Mouse (Mus musculus) T-helper 17 cell (primary cell): Measurements from ENCODE around the gene Il1rl1.

Experiments
- in situ Hi-C, 2 experiments: fragments of 300-600 bp; cut with MboI, MseI; formaldehyde crosslinking; loops; 1 replicate in 1 of 2; 2 replicates in 1 of 2; pipeline ENCODE4 v1.15.1; 2025; ENCODE audit warnings: high pct_unique_total_duplicates in 2 of 2

Gene Il1rl1

DNA sequence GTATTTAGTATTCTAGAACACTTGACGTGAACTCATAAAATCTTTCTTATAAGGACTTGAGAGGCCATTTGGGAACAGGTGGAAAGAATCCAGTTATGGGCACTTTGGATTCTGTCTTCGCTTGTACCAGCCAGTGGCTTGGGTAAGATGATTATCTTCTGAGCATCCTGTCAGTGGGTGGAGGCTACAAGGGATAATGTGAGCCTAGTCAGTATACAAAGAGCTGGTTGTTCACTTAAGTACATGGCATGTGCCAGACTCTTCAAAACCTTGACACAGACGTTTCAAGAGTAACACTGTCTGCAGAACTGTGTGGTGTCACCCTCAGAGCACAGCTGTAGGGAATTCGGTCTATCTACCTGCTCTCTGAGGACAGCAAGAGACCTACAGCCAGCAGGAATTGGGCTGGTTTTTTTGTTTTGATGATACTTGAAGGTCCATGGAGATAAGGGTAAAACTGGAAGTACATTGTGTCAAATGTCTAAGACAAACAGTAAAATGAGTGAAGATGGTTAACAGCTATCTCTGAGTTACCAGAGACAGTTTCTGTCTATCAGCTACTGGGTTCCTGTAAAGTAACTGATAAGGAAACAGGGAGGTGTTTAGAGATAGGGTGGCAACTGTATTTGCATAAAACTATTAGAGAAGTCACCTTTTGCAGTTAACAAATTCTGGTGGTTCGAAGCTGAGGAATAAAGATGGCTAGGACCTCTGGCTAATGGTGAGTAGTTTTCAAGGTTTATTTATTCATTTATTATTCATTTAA is at the start of gene Il1rl1:
TSS of gene Il1rl1 (plus strand) at position 661 of the 766 bp plus-strand sequence.
- in situ Hi-C loops = no loop called here

DNA sequence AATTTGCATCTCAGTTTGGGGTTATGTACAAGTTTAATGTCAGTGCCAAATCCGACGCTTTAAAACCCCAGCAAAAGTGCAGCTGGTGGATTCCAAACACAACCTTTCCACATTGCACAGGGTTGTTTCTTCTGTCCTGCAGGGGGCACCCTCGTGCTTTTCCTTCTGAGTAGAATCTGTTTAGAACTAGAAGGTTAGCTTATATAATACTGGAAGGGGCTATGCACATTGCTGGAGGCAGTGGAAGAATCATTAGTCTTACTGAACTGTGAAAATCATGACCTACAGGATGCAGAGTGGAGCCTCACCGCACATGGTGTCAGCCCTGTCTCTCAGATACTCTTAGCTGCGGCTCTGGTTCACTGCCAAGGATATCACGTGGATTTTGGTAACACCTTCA is 49.3 kb upstream of the Il1rl1 start:
- in situ Hi-C loops = loop anchor here (5.0 to 10.0 kb wide), 4 partner anchors 87 to 1715 kb away; partner anchors contain the start of genes Il18r1 (in 2 of the 2) and Aff3 (in 1 of the 2)

DNA sequence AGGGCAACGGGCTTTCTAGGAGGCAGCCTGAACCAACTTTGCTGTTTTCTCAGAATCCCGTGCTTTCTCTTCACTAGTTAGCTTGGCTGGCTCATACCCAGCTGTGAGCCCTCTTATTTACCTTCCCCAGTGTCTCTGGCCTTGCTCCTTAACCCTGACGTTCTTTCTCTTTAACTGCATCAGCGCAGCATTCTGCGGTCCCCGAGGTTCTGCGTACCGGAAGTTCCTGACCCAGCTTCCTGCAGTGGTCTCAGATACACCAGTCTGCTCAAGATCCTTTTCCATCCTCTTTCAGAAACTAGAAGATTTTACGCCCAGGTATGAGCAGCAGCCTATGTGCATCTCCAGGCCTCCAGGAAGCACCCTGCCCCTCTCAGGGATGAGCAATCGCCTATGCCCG is 48.4 kb upstream of the Il1rl1 start:
- in situ Hi-C loops = loop anchor here (5.0 to 10.0 kb wide), 4 partner anchors 86 to 1716 kb away; partner anchors contain the start of genes Il18r1 (in 2 of the 2) and Aff3 (in 1 of the 2)

DNA sequence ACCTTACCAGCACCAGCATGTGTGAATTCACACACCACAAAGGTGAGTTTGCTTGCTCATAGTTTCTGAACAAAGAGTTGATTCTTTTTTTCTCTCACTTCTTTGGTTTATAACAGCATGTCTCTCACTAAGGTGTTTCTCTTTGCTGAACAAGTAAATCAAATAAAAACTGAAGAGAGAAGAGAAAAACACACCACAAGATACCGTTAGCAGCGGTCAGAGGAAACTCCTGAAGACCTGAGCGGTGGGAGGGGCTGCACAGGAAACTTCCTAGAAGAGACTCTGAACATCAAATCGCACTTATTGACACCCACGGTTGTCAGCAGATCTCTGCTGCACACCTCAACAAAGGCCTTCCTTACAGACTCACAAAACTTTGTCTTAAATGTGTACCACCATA is 46.5 kb upstream of the Il1rl1 start:
- in situ Hi-C loops = loop anchor here (5.0 to 10.0 kb wide), 4 partner anchors 84 to 1718 kb away; partner anchors contain the start of genes Il18r1 (in 2 of the 2) and Aff3 (in 1 of the 2)

DNA sequence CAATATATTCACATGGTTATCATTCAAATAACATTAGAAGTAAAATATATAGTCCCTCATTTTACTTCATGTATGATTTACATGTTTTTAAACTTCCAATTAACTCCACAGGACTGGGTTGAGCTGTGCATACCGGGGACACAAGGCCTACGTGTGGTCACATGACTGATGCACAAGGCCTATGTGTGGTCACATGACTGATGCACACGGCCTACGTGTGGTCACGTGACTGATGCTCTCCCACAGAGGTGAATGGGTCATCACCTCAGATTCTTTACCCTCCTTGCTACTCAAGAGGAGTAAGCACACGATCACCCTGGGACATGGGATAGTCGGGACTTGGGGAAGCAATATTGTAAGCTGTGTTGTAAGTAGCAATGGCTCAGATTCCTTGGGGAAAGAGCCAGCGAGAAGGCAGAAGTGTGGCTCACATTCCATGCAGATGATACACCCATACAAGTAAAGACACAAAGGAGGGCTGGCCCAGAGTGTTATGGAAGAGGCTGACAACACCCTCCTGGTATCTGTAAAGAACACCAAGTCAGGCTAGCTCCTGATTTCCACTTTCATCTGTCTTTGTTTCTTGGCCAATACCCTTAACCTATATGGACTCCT is 44.3 kb upstream of the Il1rl1 start:
- in situ Hi-C loops = loop anchor here (5.0 to 10.0 kb wide), 4 partner anchors 82 to 1720 kb away; partner anchors contain the start of genes Il18r1 (in 2 of the 2) and Aff3 (in 1 of the 2)

DNA sequence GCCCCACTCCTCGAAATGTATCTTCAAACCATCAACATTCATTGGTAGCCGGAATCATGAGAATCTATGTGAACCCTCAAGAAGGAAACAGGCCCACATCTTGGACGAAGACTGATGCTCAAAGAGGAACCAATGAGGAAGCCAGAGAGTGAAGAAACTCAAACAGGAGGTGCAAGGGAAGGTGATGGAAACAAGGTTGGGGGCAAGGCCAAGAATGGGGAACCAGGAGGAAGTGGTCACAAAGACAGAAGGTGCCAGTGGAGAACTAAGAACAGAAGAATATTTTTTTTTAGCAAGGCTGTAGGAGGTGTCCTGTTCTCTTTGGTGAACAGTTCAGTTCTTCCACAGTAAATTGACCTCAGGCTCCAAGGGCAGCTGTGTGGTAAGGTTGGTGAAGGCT is 38.0 kb upstream of the Il1rl1 start:
- in situ Hi-C loops = loop anchor here in 1 of 2 experiments (5.0 kb wide), 1 partner anchor 56 kb away; no protein-coding TSS in a partner anchor

DNA sequence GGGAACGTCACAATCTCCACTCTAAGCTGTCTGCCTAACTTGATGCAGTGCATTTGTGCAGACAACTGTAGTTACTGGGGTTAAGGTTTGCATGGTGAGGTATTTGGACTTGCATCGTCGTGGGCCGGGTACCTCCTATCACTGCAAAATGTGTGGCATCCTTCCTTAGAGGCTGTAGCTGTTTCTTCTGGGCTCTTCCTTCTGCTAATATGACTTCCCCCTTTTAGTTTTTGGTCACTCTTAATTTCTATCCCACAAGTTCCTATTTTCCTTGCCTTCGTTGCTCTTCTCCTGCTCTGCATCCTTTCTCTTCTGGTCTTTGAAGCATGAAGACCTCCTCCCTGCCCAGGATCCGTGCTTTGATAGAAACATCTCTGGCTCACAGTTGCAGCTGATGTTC is 36.8 kb upstream of the Il1rl1 start:
- in situ Hi-C loops = loop anchor here in 1 of 2 experiments (5.0 kb wide), 1 partner anchor 55 kb away; no protein-coding TSS in a partner anchor

DNA sequence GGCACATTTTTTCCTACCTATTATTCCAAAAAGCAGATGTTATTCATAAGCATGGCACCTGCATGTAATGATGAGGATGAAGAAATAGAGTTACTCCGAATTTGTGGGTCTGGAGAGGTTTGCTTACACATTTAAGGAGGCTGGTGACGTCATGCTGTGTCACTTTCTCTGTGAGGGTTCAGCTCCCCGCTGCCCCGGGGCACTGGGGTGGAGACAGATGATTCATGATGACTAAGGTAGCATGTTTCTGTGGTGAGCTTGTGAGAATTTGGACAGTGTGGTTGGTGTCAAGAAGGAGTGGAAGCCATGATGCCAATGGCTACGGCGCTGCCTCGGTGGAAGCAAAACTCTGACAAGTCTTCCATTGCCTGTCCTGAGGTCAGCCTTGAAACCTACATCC is 36.2 kb upstream of the Il1rl1 start:
- in situ Hi-C loops = loop anchor here in 1 of 2 experiments (5.0 kb wide), 1 partner anchor 54 kb away; no protein-coding TSS in a partner anchor

DNA sequence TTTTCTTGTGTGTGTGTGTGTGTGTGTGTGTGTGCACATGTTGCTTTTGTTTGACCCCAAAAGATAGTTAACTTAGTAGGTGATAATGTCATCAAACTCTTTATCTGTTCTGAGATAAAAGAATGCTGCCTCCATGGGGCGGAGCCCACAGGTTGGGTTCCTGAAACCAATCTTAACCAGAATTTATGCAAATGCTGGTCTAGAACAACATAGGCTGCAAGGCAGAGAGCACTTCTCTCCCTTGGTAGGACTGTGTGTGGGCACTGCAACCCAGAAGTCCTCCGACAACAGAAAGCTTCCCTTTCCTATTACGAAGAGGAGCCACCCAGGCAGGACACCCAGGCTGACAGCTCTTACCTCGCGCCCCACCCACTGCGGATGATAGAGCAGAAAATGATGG is 29.7 kb upstream of the Il1rl1 start:
- in situ Hi-C loops = no loop called here

DNA sequence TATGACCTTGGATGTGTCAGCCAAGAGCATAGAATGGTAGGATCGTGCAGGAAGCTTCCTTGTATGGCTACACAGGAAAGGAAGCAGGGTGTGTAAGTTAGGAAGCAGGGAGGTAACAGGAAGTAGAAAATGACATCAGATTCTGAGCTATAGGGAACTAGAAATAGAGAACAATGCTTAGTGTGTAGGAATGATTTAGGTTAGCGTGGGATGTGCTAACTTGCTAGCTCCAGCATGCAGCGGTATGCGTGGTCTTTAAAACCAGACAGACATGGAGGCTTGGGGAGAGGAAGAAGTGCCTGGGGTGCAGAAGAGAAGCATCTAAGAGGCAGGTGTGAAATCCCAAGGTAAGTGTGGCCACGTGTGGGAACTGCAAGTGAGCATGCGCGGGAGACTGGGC is 24.7 kb upstream of the Il1rl1 start:
- in situ Hi-C loops = no loop called here

DNA sequence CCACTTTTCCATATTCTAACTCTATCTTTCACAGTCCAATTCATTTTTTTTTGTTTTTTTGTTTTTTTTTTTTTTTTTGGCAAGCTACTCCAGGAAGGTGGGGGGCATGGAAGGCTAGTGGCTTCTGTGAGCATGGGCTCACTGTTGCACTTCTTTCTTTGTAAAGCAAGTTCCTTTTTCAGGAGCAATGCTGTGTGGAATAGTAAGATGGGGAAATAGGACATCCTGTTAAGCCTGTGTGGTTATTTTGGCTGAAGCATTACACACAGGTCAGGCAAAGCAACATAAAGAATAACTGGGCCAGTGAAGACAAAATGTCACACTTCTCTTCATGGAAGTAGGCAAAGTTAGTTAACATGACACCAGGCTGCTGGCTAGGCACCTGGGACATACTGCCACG is 19.5 kb upstream of the Il1rl1 start:
- in situ Hi-C loops = no loop called here

DNA sequence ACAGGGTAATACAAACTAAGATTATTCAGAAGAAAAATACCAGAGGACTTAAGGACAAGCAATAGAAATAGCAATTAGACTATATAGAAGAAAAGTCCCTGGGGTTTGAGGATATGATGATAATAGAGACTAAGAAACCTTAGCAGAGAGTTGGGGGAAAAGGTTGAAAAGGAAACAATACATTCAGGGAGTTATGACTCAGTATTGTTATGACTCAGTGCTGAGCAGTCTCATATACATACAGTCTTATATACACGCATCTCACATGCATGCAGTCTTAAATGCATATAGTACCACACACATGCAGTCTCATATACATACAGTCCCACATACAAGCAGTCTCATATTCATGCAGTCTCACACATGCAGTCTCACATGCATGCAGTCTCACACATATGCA is 16.3 kb upstream of the Il1rl1 start:
- in situ Hi-C loops = no loop called here

DNA sequence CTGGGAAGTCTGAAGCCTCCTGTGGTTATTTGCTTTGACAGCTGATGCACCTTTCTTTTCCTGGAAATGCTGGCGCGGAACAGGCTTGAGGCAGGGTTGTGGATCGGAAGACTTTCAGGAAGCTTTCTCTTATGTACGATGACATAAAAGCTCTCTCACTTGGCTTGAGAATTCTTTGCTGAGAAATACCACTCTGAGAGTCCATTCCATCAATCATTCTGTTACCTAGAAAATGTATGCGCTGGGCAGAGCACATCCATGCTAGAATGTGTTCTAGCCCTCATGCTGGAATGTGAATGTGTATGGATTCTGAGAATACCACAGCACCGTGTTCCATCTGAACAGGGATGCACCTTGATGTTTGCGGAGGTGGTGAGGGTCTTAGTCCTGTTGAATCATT is 15.1 kb upstream of the Il1rl1 start:
- in situ Hi-C loops = no loop called here

DNA sequence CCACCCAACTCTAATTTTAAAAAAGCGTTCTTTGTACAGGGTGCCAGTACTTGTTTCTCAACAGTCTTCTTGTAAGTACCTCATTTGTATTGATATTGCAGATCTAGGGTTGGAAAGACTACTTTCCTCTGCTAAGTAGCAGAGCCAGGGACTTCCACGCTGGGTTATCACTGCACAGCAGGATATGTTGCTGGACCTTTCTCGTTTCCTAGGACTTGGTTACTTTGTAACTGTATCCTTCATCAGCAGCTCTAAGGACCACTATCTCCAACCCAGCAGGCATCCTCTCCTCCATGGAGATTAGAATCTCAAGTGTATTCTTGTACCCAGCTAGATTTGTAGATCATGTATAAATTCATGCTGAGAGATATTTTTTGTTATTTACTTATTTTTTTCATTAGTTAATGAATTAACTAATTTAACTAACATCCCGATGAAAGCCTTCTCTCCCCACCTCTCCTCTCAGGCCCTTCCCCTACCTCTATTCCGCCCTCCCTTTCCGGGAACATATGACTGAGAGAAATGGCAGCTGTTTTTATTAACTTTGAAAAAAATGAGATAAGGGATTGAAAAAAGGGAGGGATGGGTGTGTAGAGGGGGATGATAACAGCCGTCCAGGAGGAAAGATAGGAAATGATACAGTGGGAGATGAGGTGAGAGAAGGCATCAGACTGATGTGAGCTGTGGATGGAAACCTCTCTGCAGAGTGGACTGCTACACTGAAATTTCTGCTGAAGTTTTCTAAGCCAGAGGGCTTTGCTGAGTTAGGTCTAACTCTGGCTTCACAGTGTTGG is 14.3 kb upstream of the Il1rl1 start:
- in situ Hi-C loops = no loop called here

DNA sequence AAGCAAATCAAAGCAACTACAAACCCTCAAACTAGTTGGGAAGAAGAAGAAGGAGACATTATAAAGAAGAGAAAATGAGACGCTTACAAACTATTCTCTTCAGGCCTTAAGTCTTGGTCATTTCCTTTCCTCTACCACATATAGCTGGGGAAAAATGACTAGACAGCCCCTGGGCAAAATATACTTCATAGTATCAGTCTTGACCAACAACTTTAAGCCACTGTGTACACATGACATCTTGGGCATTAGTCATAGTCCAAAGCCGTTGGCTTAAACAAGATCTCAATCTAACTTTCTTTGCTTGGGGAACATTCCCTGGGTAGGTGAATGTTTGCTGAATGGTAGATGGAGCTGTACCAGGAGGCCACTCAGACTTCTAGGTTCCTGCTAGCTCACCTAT is 12.3 kb upstream of the Il1rl1 start:
- in situ Hi-C loops = no loop called here

DNA sequence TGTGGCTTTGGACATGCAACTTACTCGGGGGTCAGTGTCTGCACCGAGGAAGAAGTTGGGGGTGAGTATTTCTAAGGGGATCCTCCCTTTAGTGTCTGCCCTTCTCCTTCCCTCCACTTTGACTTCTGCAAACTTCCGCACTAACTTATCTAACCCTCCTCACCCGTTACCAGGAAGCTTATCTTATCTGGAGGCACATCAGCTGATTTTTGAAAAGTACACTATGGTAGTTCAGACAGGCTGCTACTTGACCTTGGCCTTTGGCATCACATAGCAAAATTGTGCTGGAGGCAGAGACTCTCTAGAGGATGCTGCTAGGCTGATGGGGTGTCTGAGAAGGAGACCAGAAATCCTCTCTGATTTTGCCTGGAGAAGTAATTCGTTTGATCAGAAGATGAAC is 10.9 kb upstream of the Il1rl1 start:
- in situ Hi-C loops = no loop called here

DNA sequence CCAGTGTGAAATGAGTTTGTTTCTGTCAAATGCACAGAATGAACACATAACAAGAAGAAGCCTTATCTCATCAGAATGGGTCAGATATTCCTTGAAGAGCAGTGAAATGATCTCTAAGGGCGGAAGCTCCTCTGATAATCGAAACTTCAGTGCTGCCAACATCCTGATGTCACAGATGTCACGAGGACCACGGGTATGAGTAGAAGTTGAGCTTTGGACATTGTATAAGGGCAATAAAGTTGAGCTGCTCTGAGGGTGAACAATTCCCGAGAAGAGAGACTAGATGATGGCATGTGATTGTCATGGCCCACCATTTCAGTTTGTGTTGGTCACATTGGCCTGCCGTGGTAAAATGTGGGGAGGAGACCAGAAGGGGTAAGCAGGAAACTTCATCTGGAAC is 5.5 kb upstream of the Il1rl1 start:
- in situ Hi-C loops = no loop called here

DNA sequence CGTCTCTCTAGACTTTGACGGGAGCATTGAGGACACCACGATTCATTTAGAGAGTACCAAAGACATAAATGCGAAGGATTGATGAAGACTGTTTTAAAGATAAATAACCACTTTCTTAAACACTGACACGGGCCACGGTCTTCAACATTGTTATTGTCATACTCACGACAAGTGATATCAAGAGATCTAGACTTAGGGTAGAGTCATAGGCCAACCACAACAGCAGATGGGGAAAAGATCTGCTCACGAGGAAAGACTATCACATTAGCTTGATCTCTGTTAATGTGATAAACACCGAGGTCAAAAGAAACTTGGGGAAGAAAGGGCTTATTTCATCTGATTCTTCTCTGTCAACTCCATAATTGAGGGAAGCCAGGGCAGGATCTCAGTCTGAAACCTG is 2.1 kb upstream of the Il1rl1 start:
- in situ Hi-C loops = no loop called here

DNA sequence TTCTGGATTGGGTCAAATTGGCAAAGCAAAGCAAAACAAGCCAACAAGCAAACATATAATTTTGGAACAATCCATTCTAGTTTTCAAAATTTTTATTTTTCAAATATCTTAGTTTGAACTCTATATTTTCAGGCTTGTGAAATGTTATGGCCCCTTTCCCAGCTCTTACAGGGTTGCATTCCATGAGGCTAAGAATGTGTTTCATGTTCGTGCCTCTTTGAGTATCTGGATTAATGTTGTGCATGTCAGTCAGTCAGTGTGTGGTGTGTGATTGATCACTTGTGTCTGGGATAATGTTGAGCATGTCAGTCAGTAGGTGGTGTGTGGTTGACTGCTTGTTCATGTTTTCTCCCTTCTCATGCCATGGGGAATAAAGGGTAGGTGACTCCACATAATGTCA is 1.5 kb upstream of the Il1rl1 start:
- in situ Hi-C loops = no loop called here

DNA sequence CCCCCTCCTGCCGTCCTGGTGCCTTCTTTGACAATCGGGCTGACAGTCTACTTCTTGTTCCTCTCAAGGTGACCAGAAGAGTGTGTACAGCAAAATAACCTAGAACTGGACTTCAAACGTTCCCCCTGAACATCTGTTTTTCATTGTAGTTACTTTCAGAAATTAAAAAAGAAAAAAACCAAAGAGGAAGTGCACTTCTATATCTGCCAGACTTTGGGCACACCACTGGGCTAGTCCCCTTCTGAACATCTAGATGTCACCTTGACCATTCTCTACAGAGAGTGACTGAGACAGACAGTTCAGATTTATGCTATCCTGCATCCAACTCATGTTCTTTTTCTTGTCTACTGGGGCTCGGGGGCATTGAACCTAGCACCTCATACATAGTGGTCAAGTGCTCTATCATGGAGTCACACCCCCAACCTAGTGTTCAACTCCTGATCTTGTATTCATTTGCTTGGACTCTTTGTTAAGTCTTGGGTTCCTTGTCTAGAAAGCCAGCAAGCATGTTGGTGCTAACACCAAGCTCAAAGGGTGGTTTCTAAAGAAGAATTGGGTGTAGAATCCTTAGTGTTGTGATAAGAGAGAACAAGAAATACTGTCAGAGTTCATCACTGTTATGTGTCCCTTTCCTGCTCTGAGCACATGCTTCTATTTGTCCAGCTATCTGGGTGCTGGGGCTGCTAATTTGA is 919 bp downstream of the Il1rl1 start:
- in situ Hi-C loops = no loop called here

DNA sequence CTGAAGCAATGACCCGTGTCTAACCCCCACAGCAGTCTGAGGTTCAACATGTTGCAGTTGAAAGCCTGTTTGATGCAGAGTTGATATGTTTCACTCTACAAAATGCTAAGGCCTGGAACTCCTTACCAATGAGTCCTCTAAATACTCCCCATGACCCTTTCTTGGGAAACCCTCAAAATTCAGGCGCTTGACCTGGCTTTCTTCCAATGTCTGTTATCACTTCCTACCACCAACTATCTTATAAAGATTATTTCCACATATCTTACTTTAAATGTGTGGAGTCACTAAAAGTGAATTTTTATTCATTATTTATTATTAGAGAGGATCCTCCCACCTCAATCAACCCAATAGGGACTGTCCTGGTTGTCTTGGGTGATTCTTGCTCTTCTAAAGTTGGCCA is 2.8 kb downstream of the Il1rl1 start:
- in situ Hi-C loops = no loop called here
